8 mouse cellular contexts compared by ENCODE assay signal in the genomic region with DNA sequence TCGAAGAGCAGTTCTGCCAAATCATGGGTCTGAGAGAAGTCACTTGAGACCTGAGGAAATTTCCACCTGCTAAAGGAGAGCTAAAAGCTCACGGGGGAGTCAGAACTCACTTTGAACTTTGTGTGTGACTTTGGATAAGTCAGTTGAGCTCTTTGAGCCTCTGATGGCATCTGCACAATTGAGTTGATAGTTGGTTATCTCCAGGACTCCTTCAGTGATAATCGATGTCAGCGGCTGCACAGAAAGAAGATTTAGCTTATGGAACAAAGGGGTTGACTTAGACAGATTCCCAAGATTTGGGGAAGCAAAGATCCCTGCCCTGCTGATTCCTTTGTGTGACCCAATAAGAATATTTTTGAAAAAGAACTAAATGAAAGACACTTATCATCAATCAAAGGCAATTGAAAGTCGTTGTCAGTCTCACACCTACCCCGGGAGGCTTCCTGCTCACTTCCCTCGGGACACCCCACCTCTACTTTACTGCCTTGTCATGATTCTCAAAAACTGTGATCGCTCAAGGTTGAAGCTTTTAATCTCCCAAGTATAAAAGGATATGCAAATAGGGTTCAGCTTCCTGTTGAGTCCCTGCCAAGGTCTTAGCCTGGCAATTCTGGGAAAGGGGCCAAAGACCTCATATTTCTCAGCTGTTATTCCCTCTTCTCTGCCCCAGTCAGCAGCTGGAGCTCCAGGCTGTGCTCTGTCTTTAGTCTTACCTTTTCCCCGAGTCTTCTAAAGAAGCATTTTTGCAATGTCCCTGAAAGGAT.
DNase-seq lines count a peak whose midpoint lies in the region; ATAC-seq and TF ChIP-seq lines count a peak whose summit lies in the region.

No protein-coding gene starts in this region.

- peaks cover 26% of the 10 kb centered on the region for H3K4me1 ChIP-seq in limb, embryonic 14.5 days (ENCODE audit: control insufficient read depth, insufficient read depth, low read length)

- WGBS in limb, embryonic 14.5 days = 16% methylated on average over 9 of the region's 9 CpGs

- H3K4me2 ChIP-seq in limb, embryonic 14.5 days (replicated peaks; ENCODE audit: low read depth, low read length, severe bottlenecking) = no peak overlapping the region

- peak; percentile 55; the same call in 1 of the 2 replicates for ATAC-seq in limb, embryonic 14.5 days (ENCODE audit: low FRiP score, low read depth)

- H3K9ac ChIP-seq in limb, embryonic 14.5 days (ENCODE audit: low read depth, low read length, severe bottlenecking) = no peak overlapping the region

- TF ChIP-seq POLR2A in limb, embryonic 14.5 days (IDR thresholded peaks at IDR 0.05; ENCODE audit: borderline replicate concordance, extremely low read depth, insufficient read depth, insufficient read length) = no peak

- H3K27me3 ChIP-seq in limb, embryonic 14.5 days (ENCODE audit: control insufficient read depth, insufficient read depth, low read length) = no peaks in the 10 kb centered on the region

- H3K9me3 ChIP-seq in limb, embryonic 14.5 days (ENCODE audit: control insufficient read depth, low read length) = no peaks in the 10 kb centered on the region

- peak; percentile 20 to 39 for DNase-seq in frontal cortex, postnatal 36 days (ENCODE audit: low spot score in 2 of 2)
- DNase-seq in frontal cortex, postnatal 14 days (ENCODE audit: low spot score in 2 of 2) = no peak
- DNase-seq in 416B (ENCODE audit: low read depth) = peak; percentile 78
- peak; percentile 26 for DNase-seq in brain, embryonic 18.5 days (ENCODE audit: low read depth, low spot score)
- peak; percentile 26 to 63 for DNase-seq in heart, postnatal 14 days
- DNase-seq in limb, embryonic 14.5 days (ENCODE audit: low spot score) = peak; percentile 84
- DNase-seq in ovary, postnatal 14 days (ENCODE audit: low spot score) = peak; percentile 55
- no peak for DNase-seq in spleen, postnatal 4 days (ENCODE audit: low spot score in 2 of 2)

- 0 out of 2 replicates have a peak overlapping the region, but pooled peaks have one; percentile 1 for H3K27ac ChIP-seq in limb, embryonic 14.5 days (replicated peaks; ENCODE audit: low read depth, low read length)

- intact Hi-C loops in heart, postnatal 14 days (cut with DNase I) = no loop called here

- H3K4me3 ChIP-seq in limb, embryonic 14.5 days (replicated peaks; ENCODE audit: low read length) = no peak overlapping the region

- H3K36me3 ChIP-seq in limb, embryonic 14.5 days (ENCODE audit: control insufficient read depth, insufficient read depth, low read length) = no peaks in the 10 kb centered on the region

Comparison
In these comparisons a context has a peak if more than half of its experiments do, and no peak if none do; other contexts are left out.
1. DNase-seq: peak in frontal cortex, postnatal 36 days (2 of 2), 416B (single experiment), brain, embryonic 18.5 days (single experiment), heart, postnatal 14 days (2 of 2), limb, embryonic 14.5 days (single experiment) and ovary, postnatal 14 days (single experiment); none in frontal cortex, postnatal 14 days (0 of 2) and spleen, postnatal 4 days (0 of 2).